Mouse (Mus musculus) A20 (cell line): ENCODE results near the gene Ndufs2.

Source experiments
- DNase-seq: peaks from one replicate; pipeline ENCODE4 v3.0.0-alpha.2; 2011; ENCODE audit warnings: low read depth, low spot score

Ndufs2 gene

GRCm38 (mm10) chr1:171231844-171232243, 19.3 kb downstream of the Ndufs2 start:
- DNase-seq: no peak

- DNase-seq: no peak
These were observed 21.0 kb downstream of the Ndufs2 start for GRCm38 (mm10) chr1:171230215-171230614.

GRCm38 (mm10) chr1:171229750-171230149, 21.4 kb downstream of the Ndufs2 start:
- DNase-seq: no peak

GRCm38 (mm10) chr1:171227879-171228278, 23.3 kb downstream of the Ndufs2 start:
- DNase-seq: no peak

- DNase-seq: no peak
These were observed 24.4 kb downstream of the Ndufs2 start for GRCm38 (mm10) chr1:171226780-171227179.

GRCm38 (mm10) chr1:171224857-171225256, 26.3 kb downstream of the Ndufs2 start, which contains the start of gene Apoa2:
TSS of gene Apoa2 (plus strand) at chr1:171225054.
- no peak for DNase-seq

- DNase-seq: no peak
These were observed 27.4 kb downstream of the Ndufs2 start for GRCm38 (mm10) chr1:171223796-171224195.

- DNase-seq: peak; percentile 30
These were observed 28.0 kb downstream of the Ndufs2 start for GRCm38 (mm10) chr1:171223168-171223567.

- peak; percentile 98 for DNase-seq
These were observed 28.7 kb downstream of the Ndufs2 start, which contains the start of gene Tomm40l for GRCm38 (mm10) chr1:171222238-171223155. TSS of gene Tomm40l (minus strand) at chr1:171222514.

- peak; percentile 55 for DNase-seq
These were observed 29.7 kb downstream of the Ndufs2 start for GRCm38 (mm10) chr1:171221281-171222193.

GRCm38 (mm10) chr1:171220871-171221270, 30.3 kb downstream of the Ndufs2 start:
- DNase-seq: peak; percentile 87

GRCm38 (mm10) chr1:171216241-171216955, 34.8 kb downstream of the Ndufs2 start:
- DNase-seq: no peak

- DNase-seq: no peak
These were observed 37.2 kb downstream of the Ndufs2 start, which contains the start of gene Nr1i3 for GRCm38 (mm10) chr1:171213801-171214496. TSS of gene Nr1i3 (plus strand) at chr1:171213970.

- DNase-seq: no peak
These were observed 38.3 kb downstream of the Ndufs2 start for GRCm38 (mm10) chr1:171212854-171213253.

- no peak for DNase-seq
These were observed 41.8 kb downstream of the Ndufs2 start for GRCm38 (mm10) chr1:171209409-171209808.

- no peak for DNase-seq
These were observed 45.3 kb downstream of the Ndufs2 start for GRCm38 (mm10) chr1:171205704-171206493.

GRCm38 (mm10) chr1:171204249-171204644, 46.9 kb downstream of the Ndufs2 start:
- no peak for DNase-seq

- DNase-seq: no peak
These were observed 47.5 kb downstream of the Ndufs2 start for GRCm38 (mm10) chr1:171203471-171204248.

- no peak for DNase-seq
These were observed 50.4 kb downstream of the Ndufs2 start for GRCm38 (mm10) chr1:171200769-171201168.
